Mouse (Mus musculus) C2C12 (cell line): ENCODE results near the gene Dock4. TPM values are rescaled to one million over a fixed set of nuclear protein-coding genes. Genes with fewer than 3 reads are reported as not detected.

Experiments used
- H3K27me3 ChIP-seq: one replicate; pipeline ENCODE4 v1.6.1; 2011; ENCODE audit not compliant: control insufficient read depth, insufficient read depth, insufficient read length
- H3K36me3 ChIP-seq: one replicate; pipeline ENCODE4 v1.6.1; 2011; ENCODE audit not compliant: control insufficient read depth, insufficient read depth
- H3K4me3 ChIP-seq: one replicate; pipeline ENCODE4 v1.5.1; 2011; ENCODE audit warnings: mild to moderate bottlenecking, control low read depth; ENCODE audit not compliant: poor library complexity, insufficient read depth, severe bottlenecking
- H3K79me2 ChIP-seq: one replicate; pipeline ENCODE4 v1.6.1; 2011; ENCODE audit not compliant: control insufficient read depth, insufficient read depth
- H3K79me3 ChIP-seq: one replicate; pipeline ENCODE4 v1.6.1; 2011; ENCODE audit warnings: low read depth, control low read depth
- H3ac ChIP-seq: one replicate; pipeline ENCODE3; 2011; ENCODE audit warnings: low read depth; ENCODE audit not compliant: control insufficient read depth, insufficient read length
- CEBPB ChIP-seq: IDR thresholded peaks from one replicate; pipeline ENCODE4 v1.6.1; 2011; ENCODE audit warnings: low read depth, mild to moderate bottlenecking, control low read depth, moderate library complexity
- CTCF ChIP-seq: IDR thresholded peaks from one replicate; pipeline ENCODE4 v1.5.1; 2011; ENCODE audit not compliant: control insufficient read depth, insufficient read depth, insufficient read length
- FOSL1 ChIP-seq: IDR thresholded peaks from one replicate; pipeline ENCODE4 v1.8.0; 2011; ENCODE audit warnings: mild to moderate bottlenecking, low read length; ENCODE audit not compliant: poor library complexity, insufficient read depth, severe bottlenecking
- MAX ChIP-seq: IDR thresholded peaks from one replicate; pipeline ENCODE4 v1.6.1; 2011; ENCODE audit warnings: mild to moderate bottlenecking, control low read depth
- MYOD1 ChIP-seq: IDR thresholded peaks from one replicate; pipeline ENCODE4 v1.6.1; 2011; ENCODE audit warnings: low read depth; ENCODE audit not compliant: control insufficient read depth, insufficient read length
- MYOG ChIP-seq: IDR thresholded peaks from one replicate; pipeline ENCODE4 v1.6.1; 2011; ENCODE audit not compliant: control insufficient read depth, insufficient read length; ENCODE audit errors: extremely low read depth
- USF1 ChIP-seq: IDR thresholded peaks from one replicate; pipeline ENCODE4 v1.6.1; 2011; ENCODE audit warnings: low read depth, mild to moderate bottlenecking, control low read depth, moderate library complexity
- polyA plus RNA-seq: library from polyadenylated mRNA; unstranded; fragments of >200 nt; fragmentation: generic; extraction: Trizol; gene quantifications from one replicate; pipeline ENCODE4 v1.2.1, GENCODE M21; 2012; ENCODE audit warnings: missing spikeins

Dock4 gene
- polyA plus RNA-seq, 1 experiment = 0.80 TPM

DNA sequence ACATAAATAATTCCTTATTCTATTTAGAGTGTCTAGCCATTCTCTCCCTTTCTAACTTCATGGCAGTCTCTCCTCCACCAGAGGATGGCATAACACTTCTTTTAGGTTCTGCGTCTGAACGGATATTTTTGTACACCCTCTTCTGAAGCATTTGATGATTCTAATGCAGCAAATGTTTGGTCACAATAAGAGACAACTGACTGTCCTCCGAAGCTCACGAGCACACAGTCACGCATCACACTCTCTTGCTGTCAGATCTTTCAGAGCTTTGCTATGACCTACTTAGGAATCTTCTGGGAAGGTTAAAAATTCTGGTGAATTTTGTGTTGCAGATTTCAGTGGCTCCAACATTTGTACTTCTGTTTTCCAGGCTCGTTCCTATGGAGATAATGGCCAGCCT is 149.7 kb downstream of the Dock4 start:
- no peaks in the 10 kb centered on the region for H3K27me3 ChIP-seq
- H3K79me2 ChIP-seq = no peaks in the 10 kb centered on the region
- no peaks in the 10 kb centered on the region for H3K36me3 ChIP-seq
- H3ac ChIP-seq = no peak overlapping the region
- no peaks in the 10 kb centered on the region for H3K79me3 ChIP-seq
- H3K4me3 ChIP-seq = no peak overlapping the region
- no peak for TF ChIP-seq MAX
- no peak for TF ChIP-seq MYOG
- TF ChIP-seq MYOD1 = no peak
- TF ChIP-seq CEBPB = no peak
- TF ChIP-seq USF1 = no peak
- TF ChIP-seq FOSL1 = no peak
- no peak for TF ChIP-seq CTCF

DNA sequence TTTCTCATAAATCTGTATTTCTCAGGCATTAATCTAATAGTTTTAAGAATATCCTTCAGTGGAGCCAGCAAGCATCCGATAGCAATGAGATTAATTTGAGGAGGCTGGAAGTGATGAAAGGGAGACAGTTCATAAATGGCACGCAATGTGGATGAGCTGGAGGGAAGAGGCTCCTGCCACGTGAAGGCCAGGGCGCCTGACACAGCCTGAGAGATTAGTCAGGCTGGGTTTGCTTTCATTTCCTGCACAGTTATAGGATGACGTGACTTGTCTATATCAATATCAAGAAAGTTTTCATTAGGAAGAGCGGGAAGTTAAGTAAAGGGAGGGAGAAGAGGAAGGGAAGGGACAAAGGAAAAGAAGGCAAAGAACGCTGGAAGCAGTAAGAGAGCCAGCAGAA is 150.3 kb downstream of the Dock4 start:
- Histone ChIP-seq H3K27me3 (no peaks in the 10 kb centered on the region), H3K36me3 (no peaks in the 10 kb centered on the region), H3K79me3 (no peaks in the 10 kb centered on the region), H3K4me3 (no peak overlapping the region), H3ac (no peak overlapping the region), H3K79me2 (no peaks in the 10 kb centered on the region)
- no peak for TF ChIP-seq MYOD1
- no peak for TF ChIP-seq MAX
- no peak for TF ChIP-seq USF1
- no peak for TF ChIP-seq CTCF
- no peak for TF ChIP-seq MYOG
- no peak for TF ChIP-seq FOSL1
- no peak for TF ChIP-seq CEBPB

DNA sequence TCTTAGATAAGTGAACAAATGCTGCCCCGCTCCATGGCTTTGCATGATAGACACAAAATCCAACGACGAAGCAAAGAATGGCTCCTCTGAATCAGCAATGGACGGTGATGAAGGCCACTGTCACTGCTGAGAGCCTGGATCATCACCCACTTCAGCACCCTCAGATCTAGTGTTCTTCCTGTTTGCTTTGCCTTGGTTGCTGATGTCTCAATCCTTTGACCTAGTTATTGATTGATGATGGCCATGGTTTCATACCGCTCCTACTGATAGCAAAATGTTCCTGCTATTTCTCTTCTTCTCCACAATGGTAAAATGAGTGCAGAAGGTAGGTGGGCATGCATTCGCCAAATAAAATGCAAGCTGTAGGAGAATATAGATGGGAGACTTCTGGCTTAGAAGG is 150.7 kb downstream of the Dock4 start:
- no peak overlapping the region for H3K4me3 ChIP-seq
- no peaks in the 10 kb centered on the region for H3K79me2 ChIP-seq
- TF ChIP-seq MYOD1 (no peak), MYOG (no peak), FOSL1 (no peak), CTCF (no peak), MAX (no peak), USF1 (no peak), CEBPB (no peak)
- H3K27me3 ChIP-seq = no peaks in the 10 kb centered on the region
- H3K79me3 ChIP-seq = no peaks in the 10 kb centered on the region
- no peak overlapping the region for H3ac ChIP-seq
- no peaks in the 10 kb centered on the region for H3K36me3 ChIP-seq

DNA sequence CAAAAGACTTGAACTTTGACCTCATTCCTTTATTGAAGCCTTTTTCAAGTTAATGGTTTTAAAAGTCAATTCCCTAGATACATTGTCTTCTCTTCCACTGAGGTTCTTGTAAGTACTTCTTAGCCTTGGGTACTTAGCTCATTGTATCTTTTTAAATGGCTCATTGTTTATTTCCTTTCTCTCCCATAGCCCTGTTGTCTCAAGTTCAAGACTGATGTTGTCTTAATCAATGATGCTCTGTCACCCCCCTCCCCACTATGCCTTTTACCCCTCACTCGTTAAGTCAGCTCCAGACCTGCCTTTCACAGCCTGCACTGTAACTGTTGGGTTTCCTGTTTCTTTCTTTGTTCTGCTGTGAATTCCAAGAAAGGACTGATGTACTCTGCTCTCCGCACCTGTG is 154.2 kb downstream of the Dock4 start:
- Histone ChIP-seq H3K79me3 (no peaks in the 10 kb centered on the region), H3K36me3 (no peaks in the 10 kb centered on the region), H3K4me3 (no peak overlapping the region), H3K27me3 (no peaks in the 10 kb centered on the region), H3ac (no peak overlapping the region), H3K79me2 (no peaks in the 10 kb centered on the region)
- TF ChIP-seq CTCF = no peak
- no peak for TF ChIP-seq FOSL1
- TF ChIP-seq USF1 = no peak
- no peak for TF ChIP-seq MYOG
- TF ChIP-seq MYOD1 = no peak

DNA sequence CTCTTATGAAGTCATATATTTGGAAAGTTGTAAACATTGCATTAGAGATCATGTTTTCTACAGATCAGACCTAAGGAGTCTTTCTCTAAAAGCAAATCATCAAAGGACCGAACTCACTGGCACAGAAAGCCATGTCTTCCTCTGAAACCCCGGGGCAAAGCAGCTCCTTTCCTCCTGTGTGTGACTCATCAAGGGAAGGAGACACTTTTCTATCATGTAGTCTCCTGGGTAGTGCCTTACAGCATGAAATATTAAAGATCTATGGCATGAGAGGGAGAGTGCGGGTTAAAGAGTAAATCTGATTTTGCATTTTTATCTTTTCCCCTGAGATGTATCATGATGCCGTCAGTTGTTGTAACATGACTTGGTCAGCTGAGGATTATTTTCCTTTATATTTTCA is 159.8 kb downstream of the Dock4 start:
- no peak overlapping the region for H3ac ChIP-seq
- H3K27me3 ChIP-seq = no peaks in the 10 kb centered on the region
- no peak for TF ChIP-seq MYOG
- TF ChIP-seq CEBPB = no peak
- TF ChIP-seq FOSL1 = no peak
- TF ChIP-seq MYOD1 = no peak
- TF ChIP-seq MAX = no peak
- TF ChIP-seq CTCF = no peak
- no peak for TF ChIP-seq USF1
- no peaks in the 10 kb centered on the region for H3K79me3 ChIP-seq
- H3K36me3 ChIP-seq = no peaks in the 10 kb centered on the region
- no peaks in the 10 kb centered on the region for H3K79me2 ChIP-seq
- no peak overlapping the region for H3K4me3 ChIP-seq

DNA sequence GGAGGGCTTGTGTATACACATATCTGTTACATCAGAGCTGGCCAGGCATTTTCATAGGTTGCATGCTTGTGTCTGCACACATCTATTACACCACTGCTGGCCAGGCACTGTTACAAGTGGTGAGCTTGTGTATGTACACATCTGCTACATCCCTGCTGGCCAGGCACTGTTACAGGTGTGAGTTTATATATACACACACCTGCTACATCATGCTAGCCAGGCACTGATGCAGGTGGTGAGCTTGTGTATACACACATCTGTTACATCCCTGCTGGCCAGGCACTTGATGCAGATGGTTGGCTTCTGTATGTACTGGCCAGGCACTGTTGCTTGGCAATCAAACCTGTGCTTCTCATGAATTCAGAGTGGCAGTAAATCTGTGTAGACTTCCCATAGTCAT is 177.2 kb downstream of the Dock4 start:
- no peak overlapping the region for H3ac ChIP-seq
- no peaks in the 10 kb centered on the region for H3K36me3 ChIP-seq
- no peaks in the 10 kb centered on the region for H3K79me3 ChIP-seq
- TF ChIP-seq USF1 (no peak), CTCF (no peak), MYOD1 (no peak), MAX (no peak), FOSL1 (no peak), CEBPB (no peak), MYOG (no peak)
- no peaks in the 10 kb centered on the region for H3K27me3 ChIP-seq
- H3K4me3 ChIP-seq = no peak overlapping the region
- no peaks in the 10 kb centered on the region for H3K79me2 ChIP-seq
